Mouse (Mus musculus) gastrocnemius, postnatal 36 days (tissue): ENCODE results near the gene Cdc34b. TPM values are rescaled to one million over a fixed set of nuclear protein-coding genes. Genes with fewer than 3 reads are reported as not detected.
A peak's percentile ranks its signal among the peaks of the same experiment; 100 is the strongest.
"Not testable (repeated sequence)": the region's sequence is repeated elsewhere in the genome, so short reads cannot be mapped to it uniquely, and the experiment has no call there.

Experiments
- DNase-seq, 2 experiments: peaks; one replicate each; pipeline ENCODE4 v3.0.0; 2022
- intact Hi-C: fragments of 180-260 bp; cut with DNase I; formaldehyde crosslinking; loops from one replicate; pipeline ENCODE4 v1.15.1; 2025
- long read RNA-seq, 2 experiments: library from polyadenylated mRNA; stranded (forward); transcript quantifications; one replicate each; pipeline ENCODE4 v2.0.0; 2021
- total RNA-seq, 2 experiments: library from RNA; stranded (reverse); gene quantifications; 2 replicates each; pipeline ENCODE4 v1.2.3; 2021

Gene Cdc34b
- under 1 TPM; 0.77 to 0.79 TPM for total RNA-seq
- long read RNA-seq, experiment 1, result 0 reads
- long read RNA-seq, experiment 2, result 0 reads

DNA sequence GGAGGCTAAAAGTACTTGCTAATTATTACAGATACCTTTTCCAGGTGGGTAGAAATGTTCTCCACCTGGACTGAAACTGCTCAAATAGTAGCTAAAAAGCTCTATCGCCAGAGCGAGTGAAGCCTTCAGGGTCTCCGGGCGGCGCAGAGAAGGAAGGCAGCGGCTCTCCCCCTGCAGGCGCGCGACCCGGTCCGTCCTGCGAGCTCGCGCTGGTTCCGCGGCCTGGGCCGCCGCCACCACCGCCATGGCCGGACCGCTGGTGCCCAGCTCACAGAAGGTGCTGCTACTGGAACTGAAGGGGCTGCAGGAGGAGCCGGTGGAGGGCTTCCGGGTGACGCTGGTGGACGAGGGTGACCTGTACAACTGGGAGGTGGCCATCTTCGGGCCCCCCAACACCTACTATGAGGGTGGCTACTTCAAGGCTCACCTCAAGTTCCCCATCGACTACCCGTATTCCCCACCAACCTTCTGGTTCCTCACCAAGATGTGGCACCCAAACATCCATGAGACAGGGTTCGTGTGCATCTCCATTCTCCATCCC is at the start of gene Cdc34b:
Gene Cdc34b, plus strand, starts transcription at position 51 of the 541 bp plus-strand sequence.
- no peak for DNase-seq
- intact Hi-C loops, result no loop called here

DNA sequence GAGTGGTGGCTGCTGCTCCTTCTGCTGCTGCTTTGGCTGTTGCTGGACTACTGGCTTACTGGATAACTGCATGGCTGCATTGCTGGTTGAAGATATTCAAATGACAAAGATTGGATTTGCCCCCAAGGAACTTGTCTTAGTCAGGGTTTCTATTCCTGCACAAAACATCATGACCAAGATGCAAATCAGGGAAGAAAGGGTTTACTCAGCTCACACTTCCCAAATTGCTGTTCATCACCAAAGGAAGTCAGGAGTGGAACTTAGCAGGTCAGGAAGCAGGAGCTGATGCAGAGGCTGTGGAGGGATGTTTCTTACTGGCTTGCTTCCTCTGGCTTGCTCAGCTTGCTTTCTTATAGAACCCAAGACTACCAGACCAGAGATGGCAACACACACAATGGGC is 49.1 kb upstream of the Cdc34b start:
- intact Hi-C loops, result not testable (repeated sequence)

DNA sequence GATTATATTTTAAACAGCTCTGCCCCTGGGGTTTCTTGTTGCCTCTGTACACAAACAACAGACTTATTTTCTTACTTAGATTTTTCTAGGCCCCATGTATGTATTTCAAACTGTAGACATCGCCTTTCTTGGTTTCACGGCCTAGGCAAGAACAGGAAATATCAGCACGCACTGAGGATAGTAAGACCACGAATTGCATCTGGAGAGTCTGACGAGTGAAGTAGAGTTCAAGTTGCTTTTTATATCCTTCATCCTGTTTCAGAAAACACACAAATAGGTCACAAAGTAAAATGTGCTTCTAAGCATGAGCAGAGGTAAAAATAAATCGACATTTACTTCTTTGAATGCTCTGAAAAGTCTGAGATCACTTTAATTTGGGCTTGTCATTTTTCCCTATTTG is 46.1 kb upstream of the Cdc34b start:
- DNase-seq, result no peak
- intact Hi-C loops, result no loop called here

More for the DNA sequence above, 49.1 kb upstream of the Cdc34b start:
- not testable (repeated sequence) for DNase-seq

DNA sequence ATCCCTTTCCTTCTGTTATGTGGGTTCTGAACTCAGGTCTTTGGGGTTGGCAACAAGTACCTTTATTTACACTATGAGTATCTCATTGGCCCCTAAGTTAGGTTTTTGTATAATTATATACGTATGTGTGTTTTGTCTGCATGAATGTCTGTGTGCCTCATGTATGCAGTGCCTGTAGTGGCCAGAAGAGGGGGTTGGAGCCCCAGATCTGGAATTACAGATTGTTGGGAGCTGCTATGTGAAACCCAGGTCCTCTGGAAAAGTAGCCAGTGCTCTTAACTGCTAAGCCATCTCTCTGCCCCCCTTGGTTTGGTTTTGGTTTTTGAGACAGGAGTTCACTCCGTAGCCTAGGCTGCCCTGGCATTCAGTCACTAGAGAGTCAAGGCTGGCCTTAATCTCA is 44.4 kb upstream of the Cdc34b start:
- DNase-seq, result no peak
- intact Hi-C loops, result no loop called here

DNA sequence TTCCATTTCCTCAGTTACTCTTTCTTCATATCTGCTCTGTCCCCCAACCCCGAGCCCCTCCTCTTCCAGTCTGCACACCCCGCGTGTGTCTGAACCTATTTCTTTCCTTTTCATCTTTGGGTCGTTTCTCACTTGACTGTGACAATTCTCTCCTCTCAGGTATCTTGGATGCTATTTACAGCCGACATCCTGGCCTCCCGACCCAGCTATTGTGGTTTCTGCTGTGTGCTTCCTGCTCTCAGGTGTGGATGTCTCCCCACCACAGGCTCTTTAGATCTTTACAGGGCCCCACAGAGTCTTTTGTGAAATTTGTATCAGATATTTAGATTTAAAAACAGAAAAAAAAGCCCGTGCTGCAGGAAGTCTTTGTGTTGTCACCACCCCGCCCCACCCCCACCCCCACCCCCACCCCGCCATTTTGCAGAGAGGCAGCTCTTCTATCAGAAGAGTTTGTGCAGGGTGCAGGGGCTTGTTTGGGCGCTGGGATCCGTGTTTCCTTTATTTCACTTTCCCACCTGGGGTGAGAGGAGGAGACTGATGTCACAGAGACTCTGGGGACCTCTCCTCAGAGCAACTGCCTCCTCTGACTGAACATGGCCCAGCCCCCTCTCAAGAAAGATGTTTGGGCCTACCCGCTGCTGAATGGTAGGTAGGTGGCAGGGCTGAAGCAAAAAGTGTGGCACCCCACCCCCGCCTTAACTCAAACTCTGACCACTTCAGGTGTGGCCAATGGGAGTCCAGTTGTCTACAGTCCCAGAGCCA is 43.7 kb upstream of the Cdc34b start:
- no peak for DNase-seq
- intact Hi-C loops, result no loop called here

DNA sequence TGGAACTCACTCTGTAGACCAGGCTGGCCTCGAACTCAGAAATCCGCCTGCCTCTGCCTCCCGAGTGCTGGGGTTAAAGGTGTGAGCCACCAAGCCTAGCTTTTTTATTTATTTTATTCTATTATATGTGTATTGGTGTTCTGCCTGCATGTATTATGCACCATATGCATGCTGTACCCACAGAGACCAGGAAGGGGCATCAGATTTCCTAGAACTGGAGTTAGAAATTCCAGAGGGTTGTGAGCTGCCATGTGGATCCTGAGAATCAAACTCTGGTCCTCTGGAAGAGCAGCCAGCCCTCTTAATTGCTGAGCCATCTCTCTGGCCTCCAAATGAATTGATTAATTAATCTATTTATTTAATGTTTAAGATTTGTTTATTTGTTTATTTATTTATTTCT is 42.2 kb upstream of the Cdc34b start:
- intact Hi-C loops, result no loop called here
- no peak for DNase-seq

DNA sequence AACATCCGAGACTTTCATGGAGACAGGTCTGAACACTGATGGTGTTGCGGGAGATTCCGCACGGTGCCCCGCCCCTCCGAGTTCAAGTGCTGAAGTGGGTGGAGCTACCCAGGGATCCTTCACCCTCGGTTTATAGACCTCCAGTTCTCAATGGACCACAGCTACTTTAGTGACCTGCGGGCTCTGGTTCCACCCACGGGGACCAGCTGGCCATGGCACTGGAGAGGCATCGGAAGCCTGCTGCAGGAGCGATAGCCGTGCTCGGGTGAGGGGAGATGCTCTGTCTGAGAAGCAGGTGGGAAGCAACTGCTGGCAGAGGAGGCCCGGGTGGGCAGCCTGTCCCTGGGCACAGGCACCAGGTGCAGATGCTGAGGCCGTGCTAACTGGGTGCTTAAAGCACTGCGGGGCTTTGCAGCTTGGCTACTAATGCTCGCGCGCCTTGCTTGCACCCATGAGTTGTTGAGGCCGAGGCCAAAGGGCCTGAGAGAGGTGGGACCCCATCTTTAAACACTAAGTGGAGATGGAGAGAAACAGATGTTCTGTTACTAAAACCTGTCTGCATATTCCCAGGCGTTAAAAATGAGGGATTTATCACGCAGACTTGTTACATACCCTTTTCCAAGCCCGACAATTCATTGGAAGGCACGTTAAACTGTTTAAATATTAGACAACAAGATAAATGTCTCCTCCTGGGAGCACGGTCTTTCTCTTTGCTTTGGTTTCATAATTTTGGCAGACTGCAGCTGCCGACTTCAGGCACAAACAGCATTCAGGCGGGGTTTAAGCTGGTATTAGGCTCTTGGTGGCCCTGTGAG is 40.0 kb upstream of the Cdc34b start:
- DNase-seq, result no peak
- intact Hi-C loops, result no loop called here

DNA sequence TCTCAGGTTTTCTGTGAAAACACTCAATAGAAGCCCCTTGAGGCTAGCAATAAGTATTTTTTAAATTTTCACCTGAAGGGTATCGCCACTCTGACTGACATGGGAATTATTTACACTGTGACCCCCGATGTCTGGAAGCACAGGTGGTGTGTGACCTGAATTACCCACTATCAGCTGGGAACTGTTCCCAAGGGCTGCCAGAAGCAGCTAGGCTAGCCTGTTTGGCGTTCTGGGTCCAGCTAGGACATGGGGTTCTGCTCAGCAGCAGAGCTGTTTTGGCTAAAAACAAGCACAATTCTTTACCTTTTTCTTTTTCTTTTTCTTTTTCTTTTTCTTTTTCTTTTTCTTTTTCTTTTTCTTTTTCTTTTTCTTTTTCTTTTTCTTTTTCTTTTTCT is 39.4 kb upstream of the Cdc34b start:
- intact Hi-C loops, result no loop called here
- no peak for DNase-seq

DNA sequence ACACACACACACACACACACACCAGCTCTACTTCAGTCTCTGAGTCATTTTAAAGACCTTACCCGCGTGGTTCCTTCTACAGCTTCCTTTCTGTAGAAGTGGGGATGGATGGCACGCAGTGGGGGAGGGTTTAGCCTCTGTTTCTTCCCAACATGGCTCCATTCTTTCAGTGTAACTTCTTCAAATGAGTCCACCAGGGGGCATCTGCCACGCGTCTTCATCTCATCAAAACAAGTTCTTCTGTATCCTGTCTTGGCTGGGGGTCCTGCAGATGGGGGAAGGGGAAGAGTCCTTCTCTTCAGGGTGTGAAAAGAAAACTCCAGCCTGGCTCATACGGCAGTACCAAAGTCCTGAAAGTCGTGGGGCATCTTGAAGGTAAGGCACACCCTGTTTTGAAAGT is 37.6 kb upstream of the Cdc34b start:
- intact Hi-C loops, result no loop called here

DNA sequence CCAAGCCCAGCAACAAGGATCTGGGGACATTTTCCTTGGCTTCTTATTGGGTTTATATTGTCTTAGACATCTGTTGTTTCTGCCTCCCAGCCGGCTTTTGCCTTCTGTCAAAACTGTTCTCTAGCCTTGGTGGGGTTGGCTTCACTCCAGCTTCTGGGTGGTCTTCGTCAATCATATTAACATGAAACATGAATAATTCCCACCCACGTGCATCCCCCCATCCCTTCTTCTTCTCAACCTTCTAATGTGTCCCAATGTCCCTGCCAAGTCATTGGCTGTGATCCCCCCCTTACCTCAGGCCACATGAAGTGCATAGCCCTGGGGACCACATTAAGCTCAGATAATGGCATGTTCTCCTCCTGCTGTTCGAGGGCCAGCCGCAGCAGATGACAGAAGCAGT is 37.1 kb upstream of the Cdc34b start, which contains the start of gene Gm11541:
Gene Gm11541, minus strand, starts transcription at position 28 of the 400 bp plus-strand sequence.
- DNase-seq, result no peak
- intact Hi-C loops, result no loop called here

More for the DNA sequence above, 37.6 kb upstream of the Cdc34b start:
- no peak for DNase-seq

DNA sequence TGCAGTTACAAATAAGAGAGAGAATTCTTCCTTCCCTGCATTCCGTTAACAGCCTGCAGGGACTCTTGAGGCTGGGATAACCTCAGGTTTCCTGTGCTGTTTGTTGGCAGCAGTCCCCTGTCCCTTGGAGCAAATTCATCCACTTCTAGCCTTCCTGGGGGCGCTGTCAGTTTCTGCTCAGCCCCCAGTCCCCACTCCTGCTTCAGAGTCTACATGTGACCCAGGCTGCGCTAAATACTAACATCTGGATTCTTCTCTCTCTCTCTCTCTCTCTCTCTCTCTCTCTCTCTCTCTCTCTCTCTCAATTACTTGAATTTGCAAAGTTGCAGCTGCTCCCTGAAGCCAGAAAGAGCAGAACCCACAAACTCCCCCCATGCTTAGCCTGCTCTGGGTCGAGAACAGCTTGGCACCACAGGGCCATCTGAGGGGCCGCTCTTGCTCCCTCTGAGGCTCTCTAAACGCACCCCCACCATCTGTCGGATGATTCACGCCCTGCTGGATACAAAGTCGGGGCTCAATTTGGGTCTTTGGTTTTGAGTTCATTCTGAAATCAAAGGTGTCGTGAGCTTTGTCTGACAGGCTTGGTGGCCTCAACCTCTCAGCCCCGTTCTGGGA is 28.2 kb upstream of the Cdc34b start:
- no peak for DNase-seq
- intact Hi-C loops, result loop anchor here (5.0 kb wide), 1 partner anchor 81 kb away; no protein-coding TSS in a partner anchor

DNA sequence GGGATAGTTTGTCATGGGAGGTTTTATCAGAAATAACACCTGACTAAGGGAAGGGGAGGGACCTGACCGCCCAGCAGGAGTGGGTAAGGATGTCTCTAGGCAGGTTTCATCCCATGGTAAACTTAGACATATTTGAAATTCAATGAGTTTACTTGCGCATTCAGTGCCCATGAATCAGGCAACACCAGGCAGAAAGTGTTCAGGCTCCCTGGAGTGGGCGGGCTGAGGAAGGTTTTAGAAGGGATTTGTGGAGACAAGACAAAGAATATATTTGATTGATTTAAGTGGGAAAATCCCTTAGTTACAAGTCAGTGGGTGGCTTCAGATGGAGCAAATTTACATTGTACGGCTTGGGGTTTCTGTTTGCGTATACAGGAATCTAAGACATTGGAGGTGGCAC is 26.0 kb upstream of the Cdc34b start:
- intact Hi-C loops, result no loop called here
- no peak for DNase-seq

DNA sequence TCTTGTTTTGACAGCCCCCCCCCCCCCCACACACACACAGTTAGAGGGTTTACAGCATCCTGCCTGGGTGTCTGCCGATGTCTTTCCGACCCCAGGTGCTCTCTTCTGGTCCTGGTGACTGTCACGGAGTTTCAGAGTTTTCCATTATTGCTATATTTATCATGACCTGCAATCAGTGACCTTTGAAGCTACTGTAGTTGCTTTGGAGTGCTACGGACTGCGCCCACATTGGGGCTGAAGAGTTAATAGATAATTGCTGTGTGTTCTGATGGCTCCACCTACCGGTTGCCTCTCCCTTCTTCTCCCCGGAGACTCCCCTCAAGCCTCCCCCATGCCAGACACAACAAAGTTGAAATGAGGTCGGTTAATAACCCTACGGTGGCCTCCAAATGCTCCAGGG is 24.8 kb upstream of the Cdc34b start:
- peak; percentile 18 to 20 for DNase-seq
- intact Hi-C loops, result no loop called here

DNA sequence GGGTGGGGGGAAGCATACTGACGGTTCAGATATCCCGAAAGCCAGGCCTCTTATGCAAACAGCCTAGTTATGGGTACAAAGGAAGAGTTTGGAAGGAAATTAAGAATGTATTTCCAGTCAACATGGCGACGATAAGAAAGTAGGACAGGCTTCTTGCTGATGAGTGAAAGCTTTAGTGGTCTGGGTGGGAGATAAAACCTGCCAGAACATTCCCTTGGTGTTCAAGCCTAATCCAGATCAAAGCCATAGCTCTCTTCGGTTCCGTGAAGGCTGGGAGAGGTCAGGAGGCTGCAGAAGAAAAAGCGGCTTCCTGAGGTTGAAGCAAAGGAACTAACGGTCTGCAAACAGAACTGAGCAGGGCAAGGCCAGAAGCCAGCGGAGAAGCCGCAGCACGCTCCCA is 24.3 kb upstream of the Cdc34b start:
- intact Hi-C loops, result no loop called here
- DNase-seq, result no peak

DNA sequence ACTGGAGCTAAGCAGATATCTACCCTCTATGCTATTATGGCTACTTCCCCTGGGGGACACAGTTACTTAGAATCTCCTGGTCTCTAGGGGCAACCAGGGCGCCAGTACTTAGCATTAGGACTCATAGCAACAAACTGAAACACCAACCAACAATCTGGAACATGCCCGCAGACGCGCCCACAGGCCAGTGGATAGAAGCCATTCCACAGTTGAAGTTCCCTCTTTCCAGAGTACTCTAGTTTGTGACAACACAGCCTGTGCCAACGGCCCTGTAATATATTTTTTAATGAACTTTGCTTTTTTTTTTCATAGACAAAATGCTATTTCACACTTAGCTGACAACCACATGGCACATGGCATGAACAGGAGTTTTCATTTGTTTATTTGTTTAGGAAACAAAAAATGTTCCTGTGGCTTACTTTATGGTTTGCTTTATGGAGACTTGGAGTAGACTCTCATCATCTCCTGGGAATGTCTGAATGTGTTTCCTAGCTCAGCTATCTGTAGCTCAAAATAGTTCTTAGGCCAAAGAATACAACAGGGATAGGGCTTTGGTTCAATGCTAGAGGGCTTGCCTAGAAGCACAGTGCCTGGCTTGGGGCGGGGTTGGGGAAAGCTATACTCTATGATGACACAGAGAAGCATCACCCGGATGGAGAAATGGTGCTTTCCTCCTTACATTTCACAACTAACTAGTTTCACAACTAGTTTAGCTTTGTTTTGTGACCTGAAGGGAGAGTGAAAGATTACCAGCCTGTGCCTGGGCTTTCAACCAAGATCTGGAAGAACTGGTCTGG is 23.3 kb upstream of the Cdc34b start:
- intact Hi-C loops, result no loop called here
- DNase-seq, result no peak

DNA sequence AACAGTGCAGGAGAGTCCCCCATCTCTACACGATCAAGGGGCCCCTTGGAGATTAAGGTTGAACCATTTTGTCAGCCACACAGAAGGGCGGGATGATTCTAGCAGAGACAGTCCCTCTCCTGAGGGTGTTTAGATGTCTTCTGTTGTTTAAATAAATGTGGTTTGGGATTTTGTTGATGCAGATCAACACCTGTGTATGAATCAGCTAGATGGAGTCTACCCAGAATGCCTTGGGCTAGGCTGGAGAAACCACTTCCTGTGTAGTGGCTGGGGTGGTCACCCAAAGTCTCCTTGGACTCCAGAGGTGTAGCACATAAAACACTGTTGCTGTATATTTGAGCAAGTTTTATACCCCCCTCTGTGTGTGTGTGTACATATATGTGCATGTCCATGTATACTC is 22.4 kb upstream of the Cdc34b start:
- intact Hi-C loops, result no loop called here
- no peak for DNase-seq

DNA sequence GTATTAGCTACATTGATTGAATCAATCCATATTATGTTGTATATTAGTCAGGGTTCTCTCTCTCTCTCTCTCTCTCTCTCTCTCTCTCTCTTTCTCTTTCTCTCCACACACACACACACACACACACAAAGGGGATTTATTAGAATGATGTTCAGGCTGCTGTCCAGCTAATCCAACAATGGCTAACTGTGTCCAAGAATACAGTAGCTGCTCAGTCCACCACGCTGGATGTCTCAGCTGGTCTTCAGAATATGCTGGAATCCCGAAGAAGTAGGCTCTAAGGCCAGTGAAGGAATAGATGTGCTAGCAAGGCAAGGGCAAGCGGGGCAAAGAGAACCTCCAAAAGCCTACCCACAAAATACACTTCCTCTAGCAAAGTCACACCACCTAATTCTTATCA is 14.3 kb upstream of the Cdc34b start:
- no peak for DNase-seq
- intact Hi-C loops, result no loop called here

DNA sequence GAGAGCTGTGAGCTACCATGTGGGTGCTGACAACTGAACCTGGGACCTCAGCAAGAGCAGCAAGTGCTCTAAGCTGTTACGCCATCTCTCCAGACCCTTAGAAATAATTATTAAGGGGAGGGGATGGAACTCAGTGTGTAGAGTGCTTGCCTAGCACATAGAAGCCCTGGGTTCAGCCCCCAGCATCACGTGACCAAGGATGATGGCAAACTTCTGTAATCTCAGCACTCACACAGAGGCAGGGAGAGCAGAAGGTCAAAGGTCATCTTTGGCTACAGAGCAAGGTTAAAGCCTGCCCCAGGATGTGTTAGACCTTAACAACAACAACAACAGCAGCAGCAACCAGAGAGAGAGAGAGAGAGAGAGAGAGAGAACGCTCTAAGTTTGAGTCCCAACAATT is 13.0 kb upstream of the Cdc34b start:
- no peak for DNase-seq
- intact Hi-C loops, result no loop called here

DNA sequence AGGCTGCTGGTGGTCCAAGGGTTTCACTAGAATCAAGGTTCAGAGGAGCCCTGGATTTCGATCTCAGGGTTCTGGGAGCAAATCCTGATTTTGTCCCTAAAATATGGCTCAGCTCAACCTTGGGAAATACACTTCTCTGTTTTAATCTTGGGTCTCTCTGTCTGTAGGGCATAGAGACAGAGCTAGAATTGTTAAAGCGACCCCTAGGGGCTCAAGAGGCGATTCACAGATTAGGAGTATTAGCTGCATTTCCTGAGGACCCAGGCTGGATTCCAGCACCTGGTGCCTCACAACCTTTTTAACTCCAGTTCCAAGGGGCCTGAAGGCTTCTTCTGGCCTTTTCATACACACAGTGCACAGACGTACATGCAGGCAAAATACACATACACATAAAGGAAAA is 12.0 kb upstream of the Cdc34b start:
- DNase-seq, result no peak
- intact Hi-C loops, result no loop called here

DNA sequence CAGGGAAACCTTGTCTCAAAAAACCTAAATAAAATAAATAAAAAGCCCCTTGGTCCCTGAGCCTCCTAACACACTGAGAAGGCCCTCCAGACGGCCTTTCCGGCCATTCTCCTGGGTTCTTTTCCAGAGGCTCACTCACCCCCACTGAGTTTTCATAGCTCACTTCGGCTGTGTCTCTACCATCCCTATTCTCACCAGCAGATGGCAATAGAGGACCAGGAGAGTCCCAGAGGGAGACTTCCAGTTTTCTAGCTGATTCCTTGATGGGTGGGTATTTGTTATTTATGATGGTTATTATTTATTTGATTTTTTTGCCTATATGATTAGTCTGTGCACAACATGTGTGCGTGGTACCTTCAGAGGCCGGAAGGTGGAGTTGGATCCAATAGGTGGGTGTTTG is 11.3 kb upstream of the Cdc34b start:
- intact Hi-C loops, result loop anchor here (5.0 kb wide), 1 partner anchor 57 kb away; no protein-coding TSS in a partner anchor
- DNase-seq, result peak in 1 of 2 experiments; percentile 30
